Mouse (Mus musculus) left cerebral cortex, postnatal 10 days (tissue): ENCODE data around the gene Rpl38. TPM values are rescaled to one million over a fixed set of nuclear protein-coding genes. Genes with fewer than 3 reads are reported as not detected.
"Not testable (repeated sequence)": the region's sequence is repeated elsewhere in the genome, so short reads cannot be mapped to it uniquely, and the experiment has no call there.

ENCODE experiments used
- DNase-seq, 2 experiments: peaks; one replicate each; pipeline ENCODE4 v3.0.0; 2021 to 2022; ENCODE audit warnings: low spot score in 2 of 2, mixed read lengths in 1 of 2; ENCODE audit errors: extremely low spot score in 1 of 2
- intact Hi-C: fragments of 180-260 bp; cut with DNase I; formaldehyde crosslinking; loops from one replicate; pipeline ENCODE4 v1.15.1; 2025
- total RNA-seq, 2 experiments: library from RNA; stranded (reverse); gene quantifications; 2 replicates each; pipeline ENCODE4 v1.2.3; 2021

Rpl38 gene
- total RNA-seq, 2 experiments from 2014 or later, result 902 to 927 TPM

- DNase-seq, result no peak
- intact Hi-C loops, result no loop called here
Measured at GRCm38 (mm10) chr11:114654552-114654951, 13.8 kb upstream of the Rpl38 start.

GRCm38 (mm10) chr11:114655350-114656008 is 12.8 kb upstream of the Rpl38 start:
- intact Hi-C loops, result no loop called here
- no peak for DNase-seq

GRCm38 (mm10) chr11:114656994-114657644 is 11.2 kb upstream of the Rpl38 start:
- peak in 1 of 2 experiments; percentile 24 for DNase-seq
- intact Hi-C loops, result no loop called here

DNA sequence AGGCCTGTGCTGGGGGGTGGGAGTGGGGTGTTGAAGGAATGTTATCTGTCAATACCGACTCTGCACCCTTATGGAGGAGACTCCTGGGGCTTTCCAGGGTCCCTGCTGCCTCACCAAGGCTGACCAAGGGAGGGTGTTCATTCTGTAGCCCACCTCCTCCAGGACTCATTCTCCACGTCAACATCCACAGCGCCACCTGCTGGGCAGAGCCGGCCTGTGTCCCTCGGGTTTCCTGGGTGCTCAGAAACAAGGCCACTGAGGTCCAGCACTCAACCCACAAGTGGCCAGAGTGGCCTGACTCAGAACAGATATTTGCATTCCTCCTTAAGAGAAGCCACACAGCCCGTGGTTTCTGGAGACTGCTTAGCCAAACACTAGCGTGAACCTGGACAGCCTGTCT is 10.6 kb upstream of the Rpl38 start:
- intact Hi-C loops, result no loop called here

DNA sequence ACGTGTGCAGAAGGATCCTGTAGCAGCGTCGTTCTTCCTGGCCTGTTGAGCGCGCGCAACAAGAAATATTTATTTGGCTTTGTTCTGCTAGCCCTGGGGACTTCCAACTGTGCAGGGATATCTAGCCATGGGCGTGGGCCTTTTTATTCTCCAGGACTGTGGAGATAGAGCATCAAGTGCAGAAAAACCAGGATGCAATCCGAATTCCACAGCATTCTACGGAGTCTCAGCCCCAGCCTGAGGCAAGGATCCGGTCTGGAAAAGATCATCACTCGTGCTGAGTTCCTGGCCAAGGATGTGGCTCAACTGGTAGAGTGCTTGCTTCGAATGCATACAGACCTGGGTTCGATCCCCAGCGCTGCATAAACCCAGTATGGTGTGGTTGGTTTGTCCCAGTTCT is 6.2 kb upstream of the Rpl38 start:
- intact Hi-C loops, result no loop called here
- DNase-seq, result peak in 1 of 2 experiments; percentile 18

More for the DNA sequence above, 10.6 kb upstream of the Rpl38 start:
- DNase-seq, result peak; percentile 56 to 74

GRCm38 (mm10) chr11:114662746-114663362 is 5.5 kb upstream of the Rpl38 start:
- intact Hi-C loops, result no loop called here
- peak; percentile 73 to 75 for DNase-seq

DNA sequence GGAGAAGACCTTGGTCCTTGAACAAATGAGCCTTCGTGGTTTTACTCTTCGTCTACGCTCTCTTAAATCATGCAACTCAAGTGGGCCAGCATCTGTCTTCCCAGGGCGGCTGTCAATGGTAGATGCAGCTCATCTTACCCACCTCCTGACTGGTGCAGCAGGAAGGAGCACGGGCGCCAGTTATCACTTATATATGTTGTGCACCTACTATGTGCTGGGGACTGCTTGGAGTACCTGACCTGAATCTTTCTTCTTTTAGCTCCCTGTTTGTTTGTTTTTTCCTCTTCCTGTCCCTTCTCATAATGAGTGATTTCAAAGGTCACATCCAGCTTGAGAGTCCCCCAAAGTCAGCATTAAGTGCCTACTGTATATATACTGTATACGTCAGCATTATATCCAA is 4.2 kb upstream of the Rpl38 start:
- DNase-seq, result no peak
- intact Hi-C loops, result no loop called here

DNA sequence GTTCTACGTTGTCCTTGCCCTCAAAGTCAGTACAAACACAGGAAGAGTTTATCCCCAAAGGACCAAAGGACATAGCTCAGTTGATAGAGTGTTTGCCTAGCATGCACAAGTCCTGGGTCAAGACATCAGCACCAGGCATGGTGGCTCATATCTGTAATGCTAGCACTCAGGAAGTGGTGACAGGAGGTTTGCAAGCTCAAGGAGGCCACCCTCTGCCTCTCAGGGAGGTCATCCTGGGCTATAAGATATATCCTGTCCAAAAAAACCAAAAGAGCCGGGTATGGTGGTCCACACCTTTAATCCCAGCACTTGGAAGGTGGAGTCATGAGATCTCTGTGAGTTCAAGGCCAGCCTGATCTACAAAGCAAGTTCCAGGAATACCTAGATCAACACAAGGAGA is 2.9 kb upstream of the Rpl38 start:
- no peak for DNase-seq
- intact Hi-C loops, result no loop called here

GRCm38 (mm10) chr11:114666786-114667185 is 1.5 kb upstream of the Rpl38 start:
- DNase-seq, result peak in 1 of 2 experiments; percentile 22
- intact Hi-C loops, result no loop called here

- intact Hi-C loops, result no loop called here
- peak in 1 of 2 experiments; percentile 20 for DNase-seq
Measured at GRCm38 (mm10) chr11:114667236-114667931, 940 bp upstream of the Rpl38 start.

DNA sequence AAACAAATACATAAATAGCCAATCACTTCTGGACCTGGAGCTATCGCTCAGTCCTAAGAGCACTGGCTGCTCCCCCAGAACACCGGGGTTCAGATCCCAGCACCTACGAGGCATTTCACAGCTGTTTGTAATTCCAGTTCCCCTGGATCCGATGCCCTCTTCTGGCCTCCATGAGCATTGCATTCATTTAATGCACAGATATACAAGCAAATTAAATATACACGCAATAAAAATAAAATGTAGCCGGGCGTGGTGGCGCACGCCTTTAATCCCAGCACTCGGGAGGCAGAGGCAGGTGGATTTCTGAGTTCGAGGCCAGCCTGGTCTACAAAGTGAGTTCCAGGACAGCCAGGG is 415 bp upstream of the Rpl38 start:
- intact Hi-C loops, result not testable (repeated sequence)
- peak in 1 of 2 experiments; percentile 49 for DNase-seq

GRCm38 (mm10) chr11:114668741-114669623 is 658 bp downstream of the Rpl38 start:
- peak; percentile 75 to 91 for DNase-seq
- intact Hi-C loops, result no loop called here

DNA sequence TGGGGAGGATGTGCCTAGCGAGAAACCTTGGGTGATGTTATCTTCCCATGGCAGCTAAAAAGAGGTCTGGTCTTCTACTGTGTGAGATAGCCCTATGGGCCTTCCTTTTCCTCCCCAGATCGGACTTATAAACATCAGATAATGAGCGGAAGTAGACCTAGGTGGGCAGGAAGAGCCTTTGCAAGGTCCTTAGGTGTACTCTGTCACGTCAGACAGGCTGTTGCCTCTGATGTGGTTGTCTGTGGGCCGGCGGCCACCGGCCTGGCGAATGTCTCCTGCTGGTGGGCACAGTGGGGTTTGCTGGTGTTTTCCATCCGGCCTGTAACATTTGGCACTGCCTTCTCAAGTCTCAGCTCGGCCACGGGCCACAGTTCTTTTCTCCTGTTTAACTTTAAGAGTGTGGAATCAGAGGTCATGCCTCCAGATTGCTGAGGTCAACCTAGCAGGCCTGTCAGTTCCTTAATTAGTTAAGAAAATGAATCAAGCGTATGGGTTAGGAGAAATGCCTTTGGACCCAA is 1.4 kb downstream of the Rpl38 start:
- intact Hi-C loops, result loop anchor here (5.0 kb wide), 1 partner anchor 243 kb away; no protein-coding TSS in a partner anchor
- DNase-seq, result peak in 1 of 2 experiments; percentile 80

DNA sequence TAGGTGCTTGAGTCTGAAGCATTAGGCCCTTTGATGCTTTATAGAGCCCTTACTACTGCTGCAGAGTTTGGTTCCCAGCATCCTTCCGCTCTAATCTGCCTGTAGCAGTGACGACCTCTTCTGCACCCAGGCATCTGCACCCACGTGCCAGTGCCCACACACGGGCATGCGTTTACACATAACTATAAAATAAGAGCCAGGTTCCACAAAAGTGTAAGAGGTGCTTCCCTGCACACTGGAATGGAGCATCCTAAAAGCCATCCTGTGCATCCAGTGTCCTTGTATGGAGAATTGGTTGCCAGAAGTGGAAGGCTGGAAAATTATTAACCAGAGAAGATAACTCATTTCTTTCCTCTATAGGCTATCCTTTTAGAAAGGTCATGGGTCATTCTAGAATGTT is 2.8 kb downstream of the Rpl38 start:
- intact Hi-C loops, result loop anchor here (5.0 kb wide), 1 partner anchor 241 kb away; no protein-coding TSS in a partner anchor
- no peak for DNase-seq

GRCm38 (mm10) chr11:114672794-114673718 is 4.7 kb downstream of the Rpl38 start:
- DNase-seq, result peak in 1 of 2 experiments; percentile 76
- intact Hi-C loops, result loop anchor here (5.0 kb wide), 1 partner anchor 239 kb away; no protein-coding TSS in a partner anchor

DNA sequence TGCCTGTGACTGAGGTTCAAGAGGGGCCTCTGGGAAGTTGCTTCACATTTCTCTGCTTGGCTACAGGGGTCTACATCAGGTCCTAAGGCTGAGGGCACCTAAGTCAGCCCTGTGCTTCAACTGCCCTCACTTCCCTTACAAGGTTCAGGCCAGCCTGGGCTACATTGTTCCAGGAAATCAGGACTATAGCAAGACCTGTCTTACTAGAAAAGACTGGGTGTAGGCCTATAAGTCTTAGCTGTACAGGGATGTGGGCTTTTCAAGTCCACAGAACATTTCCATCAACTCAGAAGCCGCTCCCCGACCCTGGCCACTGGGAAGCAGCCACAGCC is 5.4 kb downstream of the Rpl38 start:
- peak in 1 of 2 experiments; percentile 19 for DNase-seq
- intact Hi-C loops, result loop anchor here (5.0 kb wide), 1 partner anchor 239 kb away; no protein-coding TSS in a partner anchor

- DNase-seq, result no peak
Measured at GRCm38 (mm10) chr11:114674180-114674579, 5.9 kb downstream of the Rpl38 start.

More at GRCm38 (mm10) chr11:114674180-114674579, 5.9 kb downstream of the Rpl38 start:
- intact Hi-C loops, result loop anchor here (5.0 kb wide), 1 partner anchor 238 kb away; no protein-coding TSS in a partner anchor
